Mouse (Mus musculus) brain, embryonic 14.5 days (tissue): Measurements from ENCODE around the gene Olfr1371.

Source experiments
- CTCF ChIP-seq: fragments of 200-500 bp; IDR thresholded peaks from 2 replicates; pipeline ENCODE4 v1.5.1; 2012; ENCODE audit warnings: inconsistent platforms, mild to moderate bottlenecking, moderate library complexity, borderline replicate concordance; ENCODE audit not compliant: insufficient read depth, insufficient read length; ENCODE audit errors: extremely low read depth
- POLR2A ChIP-seq: fragments of 200-500 bp; IDR thresholded peaks from 2 replicates; pipeline ENCODE4 v1.6.1; 2012; ENCODE audit warnings: mild to moderate bottlenecking, inconsistent platforms, borderline replicate concordance; ENCODE audit not compliant: poor library complexity, insufficient read depth, insufficient read length, severe bottlenecking; ENCODE audit errors: extremely low read depth

DNA sequence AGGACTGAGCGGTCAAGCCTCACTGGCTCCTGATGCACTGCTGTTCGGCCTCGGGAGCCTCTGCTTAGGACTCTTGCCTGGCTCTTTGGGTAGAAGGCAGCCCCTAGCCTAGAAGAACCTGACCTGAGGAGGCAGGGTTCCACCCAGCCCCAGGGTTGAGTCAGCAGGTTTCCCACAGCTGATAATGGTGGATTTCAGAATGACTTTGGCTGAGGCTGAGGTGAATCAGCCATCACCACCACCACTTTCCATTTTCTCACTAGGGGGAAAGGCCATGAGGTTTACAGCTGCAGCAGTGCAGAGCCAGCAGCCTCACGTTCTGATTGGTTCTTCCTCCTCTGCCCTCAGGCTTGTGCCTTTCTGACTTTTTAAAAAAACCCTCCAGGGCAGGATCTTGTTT is 47.1 kb upstream of the Olfr1371 start:
- no peak for TF ChIP-seq POLR2A
- TF ChIP-seq CTCF: no peak
